Mouse (Mus musculus) thymus, adult 2 months (tissue): ENCODE data around the gene Tmem171. TPM values are rescaled to one million over a fixed set of nuclear protein-coding genes. Genes with fewer than 3 reads are reported as not detected.

Experiments used
- DNase-seq: peaks from one replicate; pipeline ENCODE4 v3.0.0; 2021
- H3K27ac ChIP-seq: fragments of 200-500 bp; 2 replicates; pipeline ENCODE4 v1.5.1; 2012; ENCODE audit warnings: low read length, control low read depth; ENCODE audit not compliant: control insufficient read depth, insufficient read depth
- H3K27me3 ChIP-seq: fragments of 200-500 bp; 2 replicates; pipeline ENCODE4 v1.6.1; 2012; ENCODE audit warnings: mild to moderate bottlenecking, low read length, moderate library complexity, mixed read lengths; ENCODE audit not compliant: control insufficient read depth, insufficient read depth
- H3K36me3 ChIP-seq: fragments of 200-500 bp; 2 replicates; pipeline ENCODE4 v1.6.1; 2012; ENCODE audit warnings: mild to moderate bottlenecking, low read length, moderate library complexity; ENCODE audit not compliant: control insufficient read depth, insufficient read depth
- H3K4me1 ChIP-seq: fragments of 200-500 bp; replicated peaks from 2 replicates; pipeline ENCODE4 v1.6.1; 2012; ENCODE audit warnings: low read length; ENCODE audit not compliant: control insufficient read depth, insufficient read depth
- H3K4me3 ChIP-seq: fragments of 200-500 bp; 2 replicates; pipeline ENCODE4 v1.5.1; 2012; ENCODE audit warnings: mild to moderate bottlenecking, low read length, control low read depth, moderate library complexity; ENCODE audit not compliant: control insufficient read depth, insufficient read depth
- CTCF ChIP-seq: fragments of 200-500 bp; IDR thresholded peaks from 2 replicates; pipeline ENCODE4 v1.5.1; 2012; ENCODE audit warnings: mild to moderate bottlenecking, control low read depth, low read length, moderate library complexity, borderline replicate concordance; ENCODE audit not compliant: control insufficient read depth, poor library complexity, insufficient read depth; ENCODE audit errors: extremely low read depth
- POLR2A ChIP-seq: fragments of 200-500 bp; IDR thresholded peaks from 2 replicates; pipeline ENCODE4 v1.6.1; 2012; ENCODE audit warnings: mild to moderate bottlenecking, low read length, control low read depth, moderate library complexity; ENCODE audit not compliant: control insufficient read depth, poor library complexity, insufficient read depth; ENCODE audit errors: extremely low read depth
- WGBS: fragments of 180-500 bp; shearing (Covaris S2); methylation state at CpG from one replicate; pipeline ENCODE4 v1.1.7; 2018; 5-methylcytosine and 5-hydroxymethylcytosine counted together
- polyA plus RNA-seq: library from polyadenylated mRNA; depleted of rRNA; stranded (reverse); fragments of >200 nt; gene quantifications from 2 replicates; pipeline ENCODE4 v1.2.3, GENCODE M21; 2012

Gene Tmem171
- polyA plus RNA-seq, 1 experiment, result 0.80 TPM

DNA sequence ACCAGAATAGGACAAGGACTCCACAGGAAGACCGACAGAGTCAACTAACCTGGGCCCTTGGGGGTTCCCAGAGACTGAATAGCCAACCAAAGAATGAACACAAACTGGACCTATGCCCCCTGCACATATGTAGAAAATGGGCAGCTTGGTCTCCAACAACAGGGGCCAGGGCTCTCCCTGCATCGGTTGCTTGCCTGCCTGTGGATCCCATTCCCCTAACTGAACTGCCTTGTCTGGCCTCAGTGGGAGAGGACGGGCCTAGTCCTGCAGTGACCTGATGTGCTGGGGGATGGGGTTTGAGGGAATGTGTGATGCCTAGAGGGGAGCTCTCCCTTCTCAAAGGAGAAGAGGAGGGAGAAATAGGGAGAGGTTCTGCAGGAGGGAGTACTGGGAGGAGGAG is 25.3 kb downstream of the Tmem171 start:
- no peak for DNase-seq
- TF ChIP-seq CTCF (no peak), POLR2A (no peak)
- Histone ChIP-seq H3K4me3 (no peak overlapping the region), H3K4me1 (no peaks in the 10 kb centered on the region), H3K27ac (no peak overlapping the region), H3K27me3 (no peaks in the 10 kb centered on the region), H3K36me3 (no peaks in the 10 kb centered on the region)
- 91% methylated on average over 3 of the region's 3 CpGs for WGBS

GRCm38 (mm10) chr13:98667316-98667715 is 27.3 kb downstream of the Tmem171 start:
- Histone ChIP-seq H3K36me3 (no peaks in the 10 kb centered on the region), H3K27me3 (no peaks in the 10 kb centered on the region), H3K4me3 (no peak overlapping the region), H3K4me1 (no peaks in the 10 kb centered on the region), H3K27ac (no peak overlapping the region)
- TF ChIP-seq CTCF, result no peak
- TF ChIP-seq POLR2A, result no peak
- 88% methylated on average over 3 of the region's 3 CpGs for WGBS
- no peak for DNase-seq

DNA sequence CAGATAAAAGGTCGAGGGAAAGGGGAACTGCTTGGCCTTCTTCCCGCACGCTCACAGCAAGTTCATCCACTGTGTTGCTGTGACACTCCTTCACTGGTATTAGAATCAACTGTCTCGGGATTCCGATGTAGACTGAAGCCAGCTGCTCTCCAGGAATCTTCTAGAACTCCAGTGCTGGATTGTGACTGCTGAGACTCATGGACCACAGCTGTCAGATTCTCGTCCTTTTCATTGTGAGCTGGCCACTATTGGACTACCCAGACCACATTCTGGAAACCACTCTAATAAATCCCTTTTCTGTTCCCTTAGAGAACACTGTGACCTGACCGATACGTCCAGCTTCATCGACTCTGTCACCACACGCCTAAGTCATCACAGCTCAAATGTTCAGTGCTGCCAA is 29.4 kb downstream of the Tmem171 start:
- Histone ChIP-seq H3K4me1 (no peaks in the 10 kb centered on the region), H3K36me3 (no peaks in the 10 kb centered on the region), H3K27me3 (no peaks in the 10 kb centered on the region), H3K4me3 (no peak overlapping the region), H3K27ac (no peak overlapping the region)
- DNase-seq, result no peak
- no peak for TF ChIP-seq CTCF
- 81% methylated on average over 10 of the region's 10 CpGs for WGBS

DNA sequence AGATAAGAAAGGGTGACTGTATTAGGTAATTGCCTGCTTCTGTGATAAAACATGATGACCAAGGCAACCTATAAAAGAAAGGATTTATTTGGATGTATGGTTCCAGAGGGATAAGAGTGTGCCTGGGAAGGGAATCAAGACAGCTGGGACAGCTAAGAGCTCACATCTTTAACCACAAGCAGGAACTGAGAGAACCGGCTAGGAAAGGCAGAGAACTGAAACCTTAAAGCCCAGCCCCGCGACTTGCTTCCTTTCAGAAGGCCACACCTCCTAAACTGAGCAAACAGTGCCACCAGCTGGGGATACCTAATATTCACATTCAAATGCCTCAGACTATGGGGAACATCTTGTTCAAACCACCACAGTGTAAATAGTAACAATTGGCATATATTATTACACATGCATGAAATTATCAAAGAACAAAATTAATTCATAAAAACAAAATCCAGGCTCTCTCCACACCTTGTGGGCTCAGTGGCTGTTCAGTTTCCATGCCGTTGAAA is 32.4 kb downstream of the Tmem171 start:
- no peak for DNase-seq
- Histone ChIP-seq H3K27me3 (no peaks in the 10 kb centered on the region), H3K4me1 (no peaks in the 10 kb centered on the region), H3K36me3 (no peaks in the 10 kb centered on the region), H3K27ac (no peak overlapping the region), H3K4me3 (no peak overlapping the region)
- TF ChIP-seq POLR2A (no peak), CTCF (no peak)
- WGBS, result 74% methylated on average over 4 of the region's 4 CpGs

DNA sequence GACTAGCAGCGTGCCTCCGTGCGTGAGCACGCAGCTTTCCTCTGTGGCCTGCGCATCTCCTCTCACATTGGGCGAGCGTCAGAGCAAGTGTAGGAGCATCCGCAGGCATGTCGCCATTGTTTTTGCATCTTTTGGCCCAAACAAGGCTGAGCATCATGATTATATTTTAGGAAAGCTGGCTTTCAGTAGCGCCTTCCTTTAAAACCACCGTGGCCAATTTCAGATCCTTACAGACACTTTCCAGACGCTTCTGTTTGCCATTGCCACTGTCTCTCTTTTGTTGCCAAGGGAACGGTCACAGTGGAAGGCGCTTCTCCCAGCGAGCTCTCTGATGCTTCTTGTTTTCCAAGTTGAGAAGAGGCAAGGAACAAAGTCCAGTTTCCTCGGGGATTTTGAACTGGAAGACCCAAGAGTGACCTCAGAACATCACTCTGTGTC is 38.6 kb downstream of the Tmem171 start:
- Histone ChIP-seq H3K4me3 (no peak overlapping the region), H3K27ac (no peak overlapping the region), H3K4me1 (no peaks in the 10 kb centered on the region), H3K27me3 (no peaks in the 10 kb centered on the region), H3K36me3 (no peaks in the 10 kb centered on the region)
- TF ChIP-seq CTCF (no peak), POLR2A (no peak)
- 92% methylated on average over 16 of the region's 16 CpGs for WGBS
- no peak for DNase-seq

DNA sequence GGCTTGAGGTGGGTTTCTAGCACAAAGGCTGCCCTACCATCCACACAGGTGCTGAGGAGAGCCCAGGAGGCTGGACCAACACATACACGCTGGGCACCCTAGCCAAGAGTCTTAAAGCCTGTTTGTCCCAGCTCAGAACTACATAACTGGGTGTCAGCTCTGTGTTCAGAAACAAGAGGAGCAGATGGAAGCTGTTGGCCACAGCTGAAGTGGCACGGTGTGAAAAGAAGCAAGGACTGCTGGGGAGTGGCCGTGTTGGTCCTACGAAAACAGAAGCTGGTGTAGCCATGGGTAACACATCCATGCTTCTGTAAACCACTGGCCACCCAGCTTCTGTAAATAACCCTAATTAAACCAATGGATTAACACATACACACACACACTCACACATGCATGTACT is 39.3 kb downstream of the Tmem171 start:
- Histone ChIP-seq H3K4me3 (no peak overlapping the region), H3K4me1 (no peaks in the 10 kb centered on the region), H3K27ac (no peak overlapping the region), H3K27me3 (no peaks in the 10 kb centered on the region), H3K36me3 (no peaks in the 10 kb centered on the region)
- no peak for DNase-seq
- TF ChIP-seq POLR2A (no peak), CTCF (no peak)
- 94% methylated on average over 4 of the region's 4 CpGs for WGBS
